Mouse (Mus musculus): ENCODE results near the gene Dctn1.
A peak's percentile ranks its signal among the peaks of the same experiment; 100 is the strongest.

Dctn1 gene

GRCm38 (mm10) chr6:83172240-83172920 is 6.7 kb downstream of the Dctn1 start:
- DNase-seq, result no peak

GRCm38 (mm10) chr6:83175996-83176395 is 10.3 kb downstream of the Dctn1 start:
- no peak for DNase-seq

GRCm38 (mm10) chr6:83179390-83180117 is 13.8 kb downstream of the Dctn1 start:
- no peak for DNase-seq

- DNase-seq, result no peak
Measured at GRCm38 (mm10) chr6:83180605-83181004, 14.9 kb downstream of the Dctn1 start.

GRCm38 (mm10) chr6:83184858-83185435 is 19.2 kb downstream of the Dctn1 start:
- no peak for DNase-seq

- DNase-seq, result peak; percentile 57
Measured at GRCm38 (mm10) chr6:83185895-83186861, 20.5 kb downstream of the Dctn1 start.

- no peak for DNase-seq
Measured at GRCm38 (mm10) chr6:83186946-83187345, 21.2 kb downstream of the Dctn1 start.

- peak; percentile 50 for DNase-seq
Measured at GRCm38 (mm10) chr6:83193571-83193970, 27.9 kb downstream of the Dctn1 start.

- DNase-seq, result no peak
Measured at GRCm38 (mm10) chr6:83197345-83198004, 31.8 kb downstream of the Dctn1 start.

- no peak for DNase-seq
Measured at GRCm38 (mm10) chr6:83203320-83203719, 37.6 kb downstream of the Dctn1 start.

- DNase-seq, result no peak
Measured at GRCm38 (mm10) chr6:83205851-83206250, 40.1 kb downstream of the Dctn1 start.

GRCm38 (mm10) chr6:83206321-83206720 is 40.6 kb downstream of the Dctn1 start:
- no peak for DNase-seq

- DNase-seq, result no peak
Measured at GRCm38 (mm10) chr6:83207361-83208049, 41.8 kb downstream of the Dctn1 start.

- no peak for DNase-seq
Measured at GRCm38 (mm10) chr6:83208050-83208400, 42.3 kb downstream of the Dctn1 start.

- DNase-seq, result no peak
Measured at GRCm38 (mm10) chr6:83210495-83210894, 44.8 kb downstream of the Dctn1 start.

GRCm38 (mm10) chr6:83211526-83211925 is 45.8 kb downstream of the Dctn1 start:
- no peak for DNase-seq

GRCm38 (mm10) chr6:83215002-83215666 is 49.4 kb downstream of the Dctn1 start:
- peak; percentile 85 for DNase-seq

GRCm38 (mm10) chr6:83219814-83220213 is 54.1 kb downstream of the Dctn1 start, which contains the start of gene Slc4a5:
Gene Slc4a5 (plus strand): TSS chr6:83219828.
- DNase-seq, result no peak

GRCm38 (mm10) chr6:83231486-83231885 is 65.8 kb downstream of the Dctn1 start:
- DNase-seq, result no peak

GRCm38 (mm10) chr6:83233306-83233705 is 67.6 kb downstream of the Dctn1 start:
- DNase-seq, result no peak

- DNase-seq, result peak; percentile 18
Measured at GRCm38 (mm10) chr6:83234280-83234741, 68.6 kb downstream of the Dctn1 start.
